Mouse (Mus musculus) spleen, adult 2 months (tissue): ENCODE measurements around the gene Cxcl13. TPM values are rescaled to one million over a fixed set of nuclear protein-coding genes. Genes with fewer than 3 reads are reported as not detected.

Experiments used
- DNase-seq, 2 experiments: peaks; one replicate each; pipeline versions ENCODE4 v3.0.0 to v3.0.0-alpha.2; 2012 to 2021; ENCODE audit warnings: low spot score in 2 of 2, low read depth in 1 of 2
- H3K27ac ChIP-seq: fragments of 200-500 bp; 2 replicates; pipeline ENCODE4 v1.5.1; 2012; ENCODE audit warnings: low read length, inconsistent platforms; ENCODE audit not compliant: insufficient read depth
- H3K27me3 ChIP-seq: fragments of 200-500 bp; 2 replicates; pipeline ENCODE4 v1.6.1; 2012; ENCODE audit warnings: mild to moderate bottlenecking, moderate library complexity, low read length, inconsistent platforms; ENCODE audit not compliant: control insufficient read depth, insufficient read depth
- H3K36me3 ChIP-seq: fragments of 200-500 bp; 2 replicates; pipeline ENCODE4 v1.6.1; 2012; ENCODE audit warnings: mild to moderate bottlenecking, low read length, inconsistent platforms; ENCODE audit not compliant: control insufficient read depth, insufficient read depth
- H3K4me1 ChIP-seq: fragments of 200-500 bp; 2 replicates; pipeline ENCODE4 v1.6.1; 2011; ENCODE audit warnings: inconsistent platforms; ENCODE audit not compliant: control insufficient read depth, insufficient read depth, insufficient read length
- H3K4me3 ChIP-seq: fragments of 200-500 bp; 2 replicates; pipeline ENCODE4 v1.5.1; 2011; ENCODE audit warnings: mild to moderate bottlenecking, inconsistent platforms; ENCODE audit not compliant: insufficient read depth, insufficient read length; ENCODE audit errors: extremely low read depth
- CTCF ChIP-seq: fragments of 200-500 bp; IDR thresholded peaks from 2 replicates; pipeline ENCODE4 v1.5.1; 2011; ENCODE audit warnings: mild to moderate bottlenecking, inconsistent platforms; ENCODE audit not compliant: insufficient read depth, insufficient read length, insufficient replicate concordance; ENCODE audit errors: extremely low read depth
- POLR2A ChIP-seq: fragments of 200-500 bp; IDR thresholded peaks from 2 replicates; pipeline ENCODE4 v1.6.1; 2011; ENCODE audit warnings: low read depth, low read length, inconsistent platforms
- WGBS: fragments of 180-500 bp; shearing (Covaris S2); methylation state at CpG from one replicate; pipeline ENCODE4 v1.1.7; 2018; 5-methylcytosine and 5-hydroxymethylcytosine counted together
- polyA plus RNA-seq: library from polyadenylated mRNA; depleted of rRNA; stranded (reverse); fragments of >200 nt; gene quantifications from 2 replicates; pipeline ENCODE4 v1.2.3, GENCODE M21; 2012; rRNA removed

Gene Cxcl13
- polyA plus RNA-seq, 1 experiment, result 15.3 TPM

GRCm38 (mm10) chr5:95976299-95976698, 19.5 kb downstream of the Cxcl13 start:
- no peak overlapping the region for H3K4me3 ChIP-seq
- no peaks in the 10 kb centered on the region for H3K36me3 ChIP-seq
- 75% methylated on average over 1 of the region's 1 CpGs for WGBS
- DNase-seq, result no peak
- no peaks in the 10 kb centered on the region for H3K4me1 ChIP-seq
- no peak for TF ChIP-seq CTCF
- no peak for TF ChIP-seq POLR2A
- no peaks in the 10 kb centered on the region for H3K27me3 ChIP-seq
- no peak overlapping the region for H3K27ac ChIP-seq

GRCm38 (mm10) chr5:95983797-95984486, 27.2 kb downstream of the Cxcl13 start:
- Histone ChIP-seq H3K4me1 (no peaks in the 10 kb centered on the region), H3K27me3 (no peaks in the 10 kb centered on the region), H3K36me3 (no peaks in the 10 kb centered on the region), H3K4me3 (no peak overlapping the region), H3K27ac (no peak overlapping the region; the same call in 1 of the 2 replicates)
- DNase-seq, result no peak
- WGBS, result 75% methylated on average over 5 of the region's 5 CpGs
- TF ChIP-seq POLR2A (no peak), CTCF (no peak)

- H3K27me3 ChIP-seq, result no peaks in the 10 kb centered on the region
- H3K27ac ChIP-seq, result no peak overlapping the region
- DNase-seq, result no peak
- no peak overlapping the region for H3K4me3 ChIP-seq
- H3K4me1 ChIP-seq, result no peaks in the 10 kb centered on the region
- WGBS, result 47% methylated on average over 12 of the region's 12 CpGs
- no peaks in the 10 kb centered on the region for H3K36me3 ChIP-seq
- TF ChIP-seq POLR2A (no peak), CTCF (no peak)
These were observed 34.9 kb downstream of the Cxcl13 start for GRCm38 (mm10) chr5:95991339-95992292.

GRCm38 (mm10) chr5:95997276-95997675, 40.5 kb downstream of the Cxcl13 start:
- Histone ChIP-seq H3K4me1 (no peaks in the 10 kb centered on the region), H3K4me3 (no peak overlapping the region), H3K36me3 (no peaks in the 10 kb centered on the region), H3K27ac (no peak overlapping the region), H3K27me3 (no peaks in the 10 kb centered on the region)
- no peak for DNase-seq
- TF ChIP-seq POLR2A, result no peak
- no peak for TF ChIP-seq CTCF
- WGBS, result 85% methylated on average over 3 of the region's 3 CpGs

- Histone ChIP-seq H3K27ac (no peak overlapping the region), H3K4me3 (no peak overlapping the region), H3K36me3 (no peaks in the 10 kb centered on the region), H3K4me1 (no peaks in the 10 kb centered on the region), H3K27me3 (no peaks in the 10 kb centered on the region)
- no peak for DNase-seq
- TF ChIP-seq POLR2A (no peak), CTCF (no peak)
These were observed 46.6 kb downstream of the Cxcl13 start for GRCm38 (mm10) chr5:96003348-96003747.

GRCm38 (mm10) chr5:96008274-96008842, 51.6 kb downstream of the Cxcl13 start:
- DNase-seq, result no peak
- TF ChIP-seq CTCF, result no peak
- TF ChIP-seq POLR2A, result no peak
- H3K4me1 ChIP-seq, result no peaks in the 10 kb centered on the region
- H3K4me3 ChIP-seq, result no peak overlapping the region
- no peak overlapping the region for H3K27ac ChIP-seq
- WGBS, result 66% methylated on average over 7 of the region's 7 CpGs
- no peaks in the 10 kb centered on the region for H3K27me3 ChIP-seq
- no peaks in the 10 kb centered on the region for H3K36me3 ChIP-seq

- TF ChIP-seq CTCF, result no peak
- TF ChIP-seq POLR2A, result no peak
- no peak overlapping the region for H3K27ac ChIP-seq
- no peaks in the 10 kb centered on the region for H3K36me3 ChIP-seq
- no peak for DNase-seq
- WGBS, result 68% methylated on average over 1 of the region's 1 CpGs
- no peaks in the 10 kb centered on the region for H3K4me1 ChIP-seq
- H3K4me3 ChIP-seq, result no peak overlapping the region
- H3K27me3 ChIP-seq, result no peaks in the 10 kb centered on the region
These were observed 52.3 kb downstream of the Cxcl13 start for GRCm38 (mm10) chr5:96009076-96009475.

Other genes with a start within 250 kb of the Cxcl13 start
- gene Gm7978, start 220.8 kb upstream of the Cxcl13 start, polyA plus RNA-seq, result not detected in 2 replicates
- not detected in 2 replicates for gene Gm7982, start 214.9 kb upstream of the Cxcl13 start, polyA plus RNA-seq
- gene E330014E10Rik, start 181.0 kb upstream of the Cxcl13 start, polyA plus RNA-seq, result not detected in 2 replicates
- gene Cnot6l, start 207.2 kb downstream of the Cxcl13 start, polyA plus RNA-seq, result 9.0 and 11.6 TPM in 2 replicates